ENCODE assay signal across 10 mouse cellular contexts in genomic region chr2:151961284-151962196, GRCm38 (mm10). TPM values are rescaled to one million over a fixed set of nuclear protein-coding genes. Genes with fewer than 3 reads are reported as not detected.
DNase-seq lines count a peak whose midpoint lies in the region; ATAC-seq and TF ChIP-seq lines count a peak whose summit lies in the region.
"Had no signal": no experiment of that assay in that cellular context is flagged by ENCODE, and none has a peak within 500 bp of the region (broad histone marks: within the 10 kb centered on the region; RNA-seq: fewer than 3 reads in every experiment).

No protein-coding gene starts in this region.

- H3K4me3 ChIP-seq in forebrain, postnatal 0 days (ENCODE audit: low read depth, low read length): no peak overlapping the region
- H3K4me3 ChIP-seq in forebrain, embryonic 14.5 days (ENCODE audit: low read depth, low read length): no peak overlapping the region
- no peak overlapping the region for H3K4me3 ChIP-seq in lung, adult 2 months (replicated peaks; ENCODE audit: extremely low read depth, low read depth, low read length)
- H3K4me3 ChIP-seq in embryonic facial prominence, embryonic 15.5 days (replicated peaks): no peak overlapping the region
- H3K4me3 ChIP-seq in stomach, embryonic 15.5 days (replicated peaks): no peak overlapping the region

- no peak overlapping the region for H3K9ac ChIP-seq in forebrain, postnatal 0 days
- no peak overlapping the region for H3K9ac ChIP-seq in forebrain, embryonic 14.5 days (ENCODE audit: low read length)
- H3K9ac ChIP-seq in embryonic facial prominence, embryonic 15.5 days: no peak overlapping the region
- H3K9ac ChIP-seq in stomach, embryonic 15.5 days: no peak overlapping the region

- H3K27ac ChIP-seq in forebrain, postnatal 0 days (ENCODE audit: low read depth, low read length): no peak overlapping the region
- H3K27ac ChIP-seq in forebrain, embryonic 14.5 days (ENCODE audit: low read depth, low read length): no peak overlapping the region
- H3K27ac ChIP-seq in embryonic facial prominence, embryonic 15.5 days (replicated peaks): peak overlapping the region; percentile 69
- H3K27ac ChIP-seq in stomach, embryonic 15.5 days: no peak overlapping the region; the same call in 1 of the 2 replicates

- no peaks in the 10 kb centered on the region for H3K27me3 ChIP-seq in forebrain, postnatal 0 days (ENCODE audit: insufficient read depth, low read length)
- no peaks in the 10 kb centered on the region for H3K27me3 ChIP-seq in forebrain, embryonic 14.5 days (replicated peaks; ENCODE audit: control insufficient read depth, insufficient read depth, low read length)
- H3K27me3 ChIP-seq in embryonic facial prominence, embryonic 15.5 days: no peaks in the 10 kb centered on the region
- H3K27me3 ChIP-seq in stomach, embryonic 15.5 days (replicated peaks): no peaks in the 10 kb centered on the region

- DNase-seq in forebrain, postnatal 0 days: peak; percentile 50
- DNase-seq in forebrain, embryonic 14.5 days (ENCODE audit: low spot score): no peak
- peak; percentile 42 to 64 for DNase-seq in lung, adult 18-20 months
- DNase-seq in lung, adult 2 months: no peak
- no peak for DNase-seq in layer of hippocampus, postnatal 36 days
- no peak for DNase-seq in spleen, postnatal 10 days (ENCODE audit: low spot score in 2 of 2)
- DNase-seq: gastrocnemius, postnatal 10 days; retina, postnatal 1 day had no signal

- H3K9me3 ChIP-seq in forebrain, postnatal 0 days (ENCODE audit: low read length): no peaks in the 10 kb centered on the region
- no peaks in the 10 kb centered on the region for H3K9me3 ChIP-seq in forebrain, embryonic 14.5 days (replicated peaks; ENCODE audit: control insufficient read depth, low read length)
- H3K9me3 ChIP-seq in embryonic facial prominence, embryonic 15.5 days (replicated peaks): no peaks in the 10 kb centered on the region
- no peaks in the 10 kb centered on the region for H3K9me3 ChIP-seq in stomach, embryonic 15.5 days

- 0 out of 2 replicates have a peak, but pooled peaks cover 6% of the 10 kb centered on the region for H3K4me1 ChIP-seq in forebrain, postnatal 0 days (ENCODE audit: insufficient read depth)
- H3K4me1 ChIP-seq in forebrain, embryonic 14.5 days (ENCODE audit: control insufficient read depth, insufficient read depth, low read length): peaks cover 20% of the 10 kb centered on the region
- H3K4me1 ChIP-seq in lung, adult 2 months (ENCODE audit: control insufficient read depth, insufficient read depth, low read length): peaks cover 27% of the 10 kb centered on the region
- peaks cover 33% of the 10 kb centered on the region for H3K4me1 ChIP-seq in embryonic facial prominence, embryonic 15.5 days
- H3K4me1 ChIP-seq in stomach, embryonic 15.5 days: peaks cover 24% of the 10 kb centered on the region

- H3K36me3 ChIP-seq in forebrain, postnatal 0 days (ENCODE audit: insufficient read depth): no peaks in the 10 kb centered on the region
- H3K36me3 ChIP-seq in forebrain, embryonic 14.5 days (ENCODE audit: control insufficient read depth, insufficient read depth, low read length): no peaks in the 10 kb centered on the region
- H3K36me3 ChIP-seq in embryonic facial prominence, embryonic 15.5 days: no peaks in the 10 kb centered on the region
- 0 out of 2 replicates have a peak, but pooled peaks cover 3% of the 10 kb centered on the region for H3K36me3 ChIP-seq in stomach, embryonic 15.5 days

- no peak for TF ChIP-seq POLR2A in lung, adult 2 months (IDR thresholded peaks at IDR 0.05; ENCODE audit: borderline replicate concordance, extremely low read depth, low read depth, low read length)

- H3K4me2 ChIP-seq in forebrain, postnatal 0 days (ENCODE audit: low read depth): no peak overlapping the region
- no peak overlapping the region for H3K4me2 ChIP-seq in forebrain, embryonic 14.5 days (ENCODE audit: low read length)
- no peak overlapping the region for H3K4me2 ChIP-seq in embryonic facial prominence, embryonic 15.5 days (replicated peaks)
- no peak overlapping the region for H3K4me2 ChIP-seq in stomach, embryonic 15.5 days

- ATAC-seq in forebrain, postnatal 0 days: peak; percentile 50
- ATAC-seq in forebrain, embryonic 14.5 days: no peak
- ATAC-seq in embryonic facial prominence, embryonic 15.5 days (ENCODE audit: insufficient number of reproducible peaks, low FRiP score, low TSS enrichment, low read depth): no peak
- ATAC-seq in stomach, embryonic 15.5 days (ENCODE audit: insufficient read depth, low FRiP score, low read depth): peak; percentile 36

- 43% methylated on average over 9 of the region's 9 CpGs for WGBS in forebrain, postnatal 0 days
- WGBS in forebrain, embryonic 14.5 days: 41% methylated on average over 9 of the region's 9 CpGs
- WGBS in lung, adult 2 months: 58% methylated on average over 9 of the region's 9 CpGs
- WGBS in embryonic facial prominence, embryonic 15.5 days: 42% methylated on average over 9 of the region's 9 CpGs
- 46% methylated on average over 9 of the region's 9 CpGs for WGBS in stomach, embryonic 15.5 days

- TF ChIP-seq CTCF in forebrain, postnatal 0 days (IDR thresholded peaks at IDR 0.05; ENCODE audit: low read depth): no peak
- no peak for TF ChIP-seq CTCF in lung, adult 2 months (IDR thresholded peaks at IDR 0.05; ENCODE audit: insufficient read depth, low read length)

RNA-seq across cellular contexts. Expression of gene Fam110a, which starts 18.5 kb away (rescaled TPM):
- 17.2 and 24.3 TPM in 2 replicates for total RNA-seq in forebrain, postnatal 0 days (2014; rRNA removed)
- 41.2 and 47.7 TPM in 2 replicates for polyA plus RNA-seq in forebrain, postnatal 0 days (2015; fragmentation: Nextera tagmentation; extraction: Ambion mirVana)
- polyA plus RNA-seq in forebrain, embryonic 14.5 days (2014; fragmentation: Nextera tagmentation; extraction: Ambion mirVana): 64.5 and 68.8 TPM in 2 replicates
- 41.1 and 42.1 TPM in 2 replicates for polyA plus RNA-seq in lung, adult 2 months (2012; rRNA removed)
- polyA plus RNA-seq in embryonic facial prominence, embryonic 15.5 days (2015; fragmentation: Nextera tagmentation; extraction: Ambion mirVana): 29.5 and 30.7 TPM in 2 replicates
- polyA plus RNA-seq in stomach, embryonic 15.5 days (2015; fragmentation: Nextera tagmentation; extraction: Ambion mirVana): 26.8 TPM in 2 replicates
- total RNA-seq in layer of hippocampus, postnatal 36 days (2021): 1 to 10 TPM; 7.2 to 7.4 TPM

RNA-seq across cellular contexts. Expression of gene Slc52a3, which starts 34.8 kb away (rescaled TPM):
- 0.92 and 2.2 TPM in 2 replicates for total RNA-seq in forebrain, postnatal 0 days (2014; rRNA removed)
- 2.0 TPM in 2 replicates for polyA plus RNA-seq in forebrain, postnatal 0 days (2015; fragmentation: Nextera tagmentation; extraction: Ambion mirVana)
- 0.72 and 1.1 TPM in 2 replicates for polyA plus RNA-seq in forebrain, embryonic 14.5 days (2014; fragmentation: Nextera tagmentation; extraction: Ambion mirVana)
- polyA plus RNA-seq in lung, adult 2 months (2012; rRNA removed): 34.5 and 40.5 TPM in 2 replicates
- polyA plus RNA-seq in embryonic facial prominence, embryonic 15.5 days (2015; fragmentation: Nextera tagmentation; extraction: Ambion mirVana): 5.9 and 6.3 TPM in 2 replicates
- 4.9 and 7.3 TPM in 2 replicates for polyA plus RNA-seq in stomach, embryonic 15.5 days (2015; fragmentation: Nextera tagmentation; extraction: Ambion mirVana)
- 1 to 10 TPM; 2.8 to 3.0 TPM for total RNA-seq in layer of hippocampus, postnatal 36 days (2021)

RNA-seq across cellular contexts. Expression of gene Angpt4, which starts 50.5 kb away (rescaled TPM):
- 0.08 and 0.43 TPM in 2 replicates for total RNA-seq in forebrain, postnatal 0 days (2014; rRNA removed)
- 0.06 and 0.19 TPM in 2 replicates for polyA plus RNA-seq in forebrain, postnatal 0 days (2015; fragmentation: Nextera tagmentation; extraction: Ambion mirVana)
- 0.21 TPM in 1 of 2 replicates, not detected in the other for polyA plus RNA-seq in forebrain, embryonic 14.5 days (2014; fragmentation: Nextera tagmentation; extraction: Ambion mirVana)
- 2.2 and 4.1 TPM in 2 replicates for polyA plus RNA-seq in lung, adult 2 months (2012; rRNA removed)
- polyA plus RNA-seq in embryonic facial prominence, embryonic 15.5 days (2015; fragmentation: Nextera tagmentation; extraction: Ambion mirVana): 1.4 and 2.8 TPM in 2 replicates
- polyA plus RNA-seq in stomach, embryonic 15.5 days (2015; fragmentation: Nextera tagmentation; extraction: Ambion mirVana): 0.76 and 0.77 TPM in 2 replicates
- total RNA-seq in layer of hippocampus, postnatal 36 days (2021): under 1 TPM; 0.15 to 0.25 TPM

Comparison
In these comparisons a context has a peak if more than half of its experiments do, and no peak if none do; other contexts are left out.
1. ATAC-seq: peak in forebrain, postnatal 0 days (single experiment) and stomach, embryonic 15.5 days (single experiment); none in forebrain, embryonic 14.5 days (single experiment) and embryonic facial prominence, embryonic 15.5 days (single experiment).
2. DNase-seq: peak in forebrain, postnatal 0 days (single experiment) and lung, adult 18-20 months (2 of 2); none in forebrain, embryonic 14.5 days (single experiment), lung, adult 2 months (single experiment), layer of hippocampus, postnatal 36 days (0 of 2) and spleen, postnatal 10 days (0 of 2).